Mouse (Mus musculus) E14TG2a.4 (cell line): ENCODE data around the gene Pex19.

ENCODE experiments used
- CTCF ChIP-seq: conservative IDR thresholded peaks from 2 replicates; pipeline ENCODE4 v1.5.1; 2014; ENCODE audit warnings: low read length
- NANOG ChIP-seq: IDR thresholded peaks from 2 replicates; pipeline ENCODE4 v1.6.1; 2014; ENCODE audit warnings: borderline replicate concordance, low read length, mixed read lengths

GRCm38 (mm10) chr1:172095202-172095601, 31.4 kb upstream of the Pex19 start:
- TF ChIP-seq CTCF (no peak), NANOG (no peak)
